Mouse (Mus musculus) duodenum, adult 2 months (tissue): ENCODE results near the gene Yars2. TPM values are rescaled to one million over a fixed set of nuclear protein-coding genes. Genes with fewer than 3 reads are reported as not detected.

ENCODE experiments used
- polyA plus RNA-seq: library from polyadenylated mRNA; depleted of rRNA; stranded (reverse); fragments of >200 nt; gene quantifications from 2 replicates; pipeline ENCODE4 v1.2.3, GENCODE M21; 2012; ENCODE audit warnings: low replicate concordance; rRNA removed

Gene Yars2
- polyA plus RNA-seq = 32.6 and 34.4 TPM in 2 replicates

DNA sequence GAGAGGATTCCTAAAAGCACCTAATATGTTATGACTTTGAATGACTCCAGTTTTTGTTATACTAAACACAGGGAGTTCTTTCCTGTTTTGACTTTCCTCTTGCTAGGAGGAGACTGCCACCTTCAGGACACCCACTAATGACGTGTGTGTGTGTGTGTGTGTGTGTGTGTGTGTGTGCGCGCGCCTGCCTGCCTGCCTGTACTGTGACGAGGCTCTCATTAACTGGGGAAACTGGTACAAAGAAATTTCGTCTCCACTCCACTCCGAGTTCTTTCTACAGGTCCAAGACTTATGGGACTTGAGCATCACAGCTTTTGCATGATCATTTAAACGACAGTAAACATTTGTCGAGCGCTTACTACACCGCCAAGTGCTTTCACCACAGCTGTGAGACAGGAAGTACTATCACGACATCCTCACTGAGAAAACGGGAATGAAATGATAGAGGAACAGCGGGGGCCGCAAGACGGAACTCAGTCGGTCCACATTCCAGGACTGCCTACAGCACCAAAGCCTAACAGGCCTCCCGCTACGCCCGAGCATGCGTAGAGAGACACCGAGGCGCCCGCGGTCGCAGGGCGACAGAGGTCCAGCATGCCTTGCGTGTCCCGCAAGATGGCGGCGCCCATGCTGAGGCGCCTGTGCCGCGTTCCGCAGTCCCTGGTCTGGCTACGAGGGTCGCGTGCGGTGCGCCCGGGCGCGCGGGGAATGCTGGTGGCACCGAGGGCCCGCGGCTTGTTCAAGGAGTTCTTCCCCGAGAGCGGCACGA, at the start of gene Yars2:
TSS of gene Yars2 (plus strand) at position 597 of the 769 bp plus-strand sequence.

DNA sequence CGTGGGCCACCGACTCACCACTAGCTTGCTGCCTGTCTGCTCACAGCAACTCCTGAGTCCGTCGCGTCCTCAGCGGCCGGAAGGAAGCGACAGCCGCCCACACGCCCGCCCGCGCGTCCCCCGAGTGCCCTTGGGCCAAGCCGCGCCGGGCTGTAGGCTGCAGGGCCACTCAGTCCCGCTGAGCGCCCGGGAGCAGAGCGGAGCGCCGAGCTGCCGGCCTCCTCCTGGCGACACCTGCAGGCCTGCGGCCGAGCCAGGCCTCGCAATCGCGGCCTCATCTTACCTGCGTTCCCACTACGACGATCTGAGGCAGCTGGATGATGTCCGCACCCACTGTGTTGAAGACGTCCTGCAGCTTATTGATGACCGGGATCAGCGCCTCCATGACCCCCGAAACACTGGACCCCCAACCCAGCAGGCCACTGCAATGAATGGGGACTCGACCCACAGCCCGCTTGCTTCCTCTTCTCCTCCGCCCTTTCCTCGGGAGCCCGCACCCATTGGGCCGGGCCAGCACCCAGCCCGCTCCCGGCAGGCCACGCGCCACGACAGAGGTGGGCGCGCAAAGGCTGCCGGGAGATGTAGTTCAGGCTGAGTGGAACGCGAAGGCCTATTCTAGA, 55.8 kb downstream of the Yars2 start, which contains the start of gene Dnm1l:
TSS of gene Dnm1l (minus strand) at position 479 of the 620 bp plus-strand sequence.

Other genes with a start within 250 kb of the Yars2 start
- gene Pkp2, start 89.6 kb upstream of the Yars2 start, polyA plus RNA-seq = 32.1 and 34.3 TPM in 2 replicates
- gene Dnm1l, start 56.0 kb downstream of the Yars2 start, polyA plus RNA-seq = 0.51 and 1.6 TPM in 2 replicates